8 mouse cellular contexts compared by ENCODE assay signal in the genomic region with DNA sequence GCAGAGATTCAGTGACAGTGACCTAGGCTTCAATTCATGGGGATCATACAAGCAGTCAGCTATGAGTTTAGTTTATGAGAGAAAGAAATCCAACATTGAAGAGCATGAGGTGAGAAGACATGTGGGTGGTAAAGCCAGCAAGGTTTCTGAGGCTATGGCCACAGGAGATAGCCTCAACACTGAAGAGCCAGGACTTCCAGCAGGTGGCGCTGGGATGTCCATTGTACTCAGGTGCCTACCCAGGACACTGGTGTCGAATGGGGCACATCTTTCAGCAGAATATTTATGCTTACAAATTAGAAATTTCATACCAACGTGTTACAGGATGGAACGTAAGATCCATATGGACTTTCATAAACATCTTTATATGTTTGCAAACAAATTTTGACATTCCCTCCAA. TPM values are rescaled to one million over a fixed set of nuclear protein-coding genes. Genes with fewer than 3 reads are reported as not detected.
DNase-seq lines count a peak whose midpoint lies in the region; ATAC-seq lines count a peak whose summit lies in the region.
"Had no signal": no experiment of that assay in that cellular context is flagged by ENCODE, and none has a peak within 500 bp of the region (broad histone marks: within the 10 kb centered on the region; RNA-seq: fewer than 3 reads in every experiment).

No protein-coding gene starts in this region.

- no peak overlapping the region for H3K4me3 ChIP-seq in liver, embryonic 11.5 days (ENCODE audit: low read depth, low read length)
- H3K4me3 ChIP-seq: midbrain, embryonic 12.5 days had no signal

- no peak for ATAC-seq in liver, embryonic 11.5 days (replicated peaks; ENCODE audit: low FRiP score)

- no peaks in the 10 kb centered on the region for H3K27me3 ChIP-seq in liver, embryonic 11.5 days (replicated peaks; ENCODE audit: control insufficient read depth, insufficient read depth, low read length)
- no peaks in the 10 kb centered on the region for H3K27me3 ChIP-seq in splenic B cell, adult 2 months (ENCODE audit: control insufficient read depth, insufficient read depth, low read length, poor library complexity, severe bottlenecking)
- H3K27me3 ChIP-seq: midbrain, embryonic 12.5 days had no signal

- H3K9me3 ChIP-seq in liver, embryonic 11.5 days (ENCODE audit: control insufficient read depth, low read length) = no peaks in the 10 kb centered on the region
- H3K9me3 ChIP-seq: midbrain, embryonic 12.5 days had no signal

- no peaks in the 10 kb centered on the region for H3K4me1 ChIP-seq in liver, embryonic 11.5 days (replicated peaks; ENCODE audit: control insufficient read depth, insufficient read depth, low read length)
- H3K4me1 ChIP-seq: midbrain, embryonic 12.5 days had no signal

- H3K36me3 ChIP-seq in liver, embryonic 11.5 days (ENCODE audit: control insufficient read depth, insufficient read depth, low read length) = no peaks in the 10 kb centered on the region
- no peaks in the 10 kb centered on the region for H3K36me3 ChIP-seq in splenic B cell, adult 2 months (ENCODE audit: control insufficient read depth, insufficient read depth, low read length, poor library complexity, severe bottlenecking)
- H3K36me3 ChIP-seq: midbrain, embryonic 12.5 days had no signal

- DNase-seq in liver (peak; percentile 66), R1 (ENCODE audit: low read depth, low spot score) (peak; percentile 42)
- no peak for DNase-seq in liver, embryonic 11.5 days (ENCODE audit: low spot score)
- DNase-seq in cerebellum, adult 11 months = peak; percentile 49
- peak; percentile 71 to 79 for DNase-seq in heart, postnatal 14 days
- peak; percentile 70 for DNase-seq in lung, postnatal 25 days (ENCODE audit: low spot score)
- peak; percentile 78 for DNase-seq in splenic B cell, adult 2 months (ENCODE audit: low read depth, low spot score)

- H3K9ac ChIP-seq in liver, embryonic 11.5 days (ENCODE audit: low read depth, low read length) = no peak overlapping the region
- H3K9ac ChIP-seq: midbrain, embryonic 12.5 days had no signal

- H3K27ac ChIP-seq in liver, embryonic 11.5 days (ENCODE audit: low read depth, low read length) = no peak overlapping the region
- H3K27ac ChIP-seq: midbrain, embryonic 12.5 days had no signal

- intact Hi-C loops in heart, postnatal 14 days (cut with DNase I) = loop anchor here (1.0 kb wide), 1 partner anchor 59 kb away; no protein-coding TSS in a partner anchor

- WGBS in liver, embryonic 11.5 days = 20% methylated on average over 4 of the region's 4 CpGs

- no peak overlapping the region for H3K4me2 ChIP-seq in liver, embryonic 11.5 days
- H3K4me2 ChIP-seq: midbrain, embryonic 12.5 days had no signal

RNA-seq across cellular contexts. Expression of a gene that starts 19.8 kb away (rescaled TPM):
- polyA plus RNA-seq in liver, embryonic 11.5 days (2014; fragmentation: Nextera tagmentation; extraction: Ambion mirVana) = 0.53 and 1.1 TPM in 2 replicates
- 1 to 10 TPM; 4.2 to 4.5 TPM for total RNA-seq in heart, postnatal 14 days (2021)

RNA-seq across cellular contexts. Expression of a gene that starts 35.5 kb away (rescaled TPM):
- polyA plus RNA-seq in liver, embryonic 11.5 days (2014; fragmentation: Nextera tagmentation; extraction: Ambion mirVana) = not detected in 2 replicates
- total RNA-seq in heart, postnatal 14 days (2021) = not detected
- polyA plus RNA-seq: midbrain, embryonic 12.5 days had no signal
